Mouse (Mus musculus) WW6 (cell line): ENCODE measurements at regions not wholly inside any gene's neighbourhood (a gene's known extent, or its start where the extent isn't known, plus 50 kb on each side); places are given as distances from the start of the nearest gene placed in this dataset.

Experiments used
- DNase-seq: peaks from one replicate; pipeline ENCODE4 v3.0.0-alpha.2; 2013; ENCODE audit warnings: low read depth, low spot score

DNA sequence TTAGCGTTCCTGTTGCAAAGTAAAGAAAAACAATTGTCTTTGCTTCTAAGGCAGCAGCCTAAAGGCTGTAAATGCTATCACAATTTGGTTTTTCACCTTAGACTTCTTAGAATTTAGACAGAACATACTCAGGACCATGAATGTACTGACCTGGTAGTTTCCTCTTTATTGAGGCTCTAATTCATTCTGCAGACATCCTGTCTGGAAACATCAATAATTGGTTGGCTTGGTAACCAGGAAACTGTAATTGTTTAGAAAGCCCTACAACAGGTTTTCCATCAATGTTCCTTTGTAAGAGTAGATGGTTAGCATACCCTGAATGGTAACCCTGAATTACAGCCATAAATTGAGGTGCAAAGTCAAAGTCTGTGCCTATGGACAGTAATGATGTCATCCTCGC is 67.4 kb upstream of the Prr30 start:
- no peak for DNase-seq
